Mouse (Mus musculus): Measurements from ENCODE around the gene Slco1a4. TPM values are rescaled to one million over a fixed set of nuclear protein-coding genes. Genes with fewer than 3 reads are reported as not detected.
"Not testable (repeated sequence)": the region's sequence is repeated elsewhere in the genome, so short reads cannot be mapped to it uniquely, and the experiment has no call there.

The Slco1a4 gene
- not detected in 2 replicates for polyA plus RNA-seq (2016; fragmentation: Nextera tagmentation; extraction: Ambion mirVana)

DNA sequence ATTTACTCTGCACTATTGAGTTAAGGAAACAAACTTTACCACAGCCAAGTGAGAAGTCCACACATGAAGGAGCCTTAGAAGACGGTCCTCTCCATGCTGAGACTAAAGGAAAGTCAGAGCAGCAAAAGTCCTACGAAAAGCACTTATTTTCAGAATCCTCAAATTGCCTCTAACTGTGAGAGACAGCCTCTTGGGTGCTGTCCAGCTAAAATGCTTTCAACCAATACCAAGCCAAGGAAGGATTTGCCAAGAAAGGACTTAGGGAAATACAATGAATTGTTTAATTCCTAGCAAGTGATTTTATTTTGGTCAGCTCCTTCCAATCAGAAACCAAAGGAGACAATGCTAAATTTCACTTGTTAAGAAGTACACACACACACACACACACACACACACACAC is at the start of gene Slco1a4:
Gene Slco1a4 (minus strand): TSS at position 115 of the 400 bp plus-strand sequence.
- Histone ChIP-seq H3K36me3 (replicated peaks) (no peaks in the 10 kb centered on the region), H3K27me3 (replicated peaks; ENCODE audit: low read depth, poor library complexity, severe bottlenecking) (no peaks in the 10 kb centered on the region), H3K27ac (replicated peaks) (no peak within 1 kb of the TSS), H3K4me1 (no peaks in the 10 kb centered on the region), H3K4me3 (no peak within 1 kb of the TSS), H3K9me3 (no peaks in the 10 kb centered on the region)
- DNase-seq (ENCODE audit: low spot score), result no peak
- WGBS, result 93% methylated on average over 2 of the region's 2 CpGs

DNA sequence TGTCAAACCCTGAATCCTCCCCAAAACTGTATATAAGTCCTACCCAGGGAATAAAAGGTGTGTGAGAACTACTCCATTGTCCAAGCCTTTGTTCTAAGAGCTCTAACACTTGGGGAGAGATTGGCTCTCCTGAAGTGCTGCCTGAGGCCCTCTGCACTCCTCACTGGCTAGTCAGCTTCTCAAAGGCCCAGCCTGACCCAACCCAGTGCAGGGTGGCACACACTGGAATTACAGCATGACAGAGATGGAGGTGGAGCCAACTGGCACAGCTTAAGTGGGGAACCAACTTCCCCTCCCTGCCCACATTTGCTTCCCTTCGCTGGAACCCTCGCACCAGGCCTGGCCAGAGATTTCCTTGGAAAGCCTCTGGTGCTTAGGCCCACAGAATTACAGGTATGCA is 42.2 kb upstream of the Slco1a4 start:
- H3K9me3 ChIP-seq, result no peaks in the 10 kb centered on the region
- no peaks in the 10 kb centered on the region for H3K27me3 ChIP-seq (replicated peaks; ENCODE audit: low read depth, poor library complexity, severe bottlenecking)
- WGBS, result 62% methylated on average over 2 of the region's 2 CpGs
- DNase-seq (ENCODE audit: low spot score), result no peak
- H3K27ac ChIP-seq (replicated peaks), result no peak overlapping the region
- no peak overlapping the region for H3K4me3 ChIP-seq
- H3K4me1 ChIP-seq, result no peaks in the 10 kb centered on the region
- no peaks in the 10 kb centered on the region for H3K36me3 ChIP-seq (replicated peaks)

DNA sequence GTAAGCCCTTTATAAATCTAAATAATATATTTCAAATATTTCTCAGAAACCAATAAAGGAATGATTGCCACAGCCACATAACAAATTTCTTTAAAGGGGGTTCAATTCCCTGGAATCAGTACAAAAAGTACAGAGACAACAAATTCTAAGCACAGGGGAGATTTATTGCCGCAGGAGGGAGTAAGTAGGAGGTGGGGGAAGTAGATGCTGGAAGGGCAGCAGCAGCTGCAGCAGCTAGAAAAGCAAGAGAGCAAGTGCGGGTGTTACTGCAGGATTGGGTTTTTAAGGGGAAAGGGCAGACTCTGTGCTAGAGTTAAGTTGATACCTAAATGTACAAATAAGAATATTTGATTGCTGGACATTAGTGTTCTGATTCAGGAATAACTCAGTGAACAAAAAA is 33.7 kb upstream of the Slco1a4 start:
- Histone ChIP-seq H3K4me3 (no peak overlapping the region), H3K36me3 (replicated peaks) (no peaks in the 10 kb centered on the region), H3K27me3 (replicated peaks; ENCODE audit: low read depth, poor library complexity, severe bottlenecking) (no peaks in the 10 kb centered on the region), H3K27ac (replicated peaks) (no peak overlapping the region), H3K9me3 (no peaks in the 10 kb centered on the region), H3K4me1 (no peaks in the 10 kb centered on the region)
- no peak for DNase-seq (ENCODE audit: low spot score)
- WGBS, result 61% methylated on average over 2 of the region's 2 CpGs

DNA sequence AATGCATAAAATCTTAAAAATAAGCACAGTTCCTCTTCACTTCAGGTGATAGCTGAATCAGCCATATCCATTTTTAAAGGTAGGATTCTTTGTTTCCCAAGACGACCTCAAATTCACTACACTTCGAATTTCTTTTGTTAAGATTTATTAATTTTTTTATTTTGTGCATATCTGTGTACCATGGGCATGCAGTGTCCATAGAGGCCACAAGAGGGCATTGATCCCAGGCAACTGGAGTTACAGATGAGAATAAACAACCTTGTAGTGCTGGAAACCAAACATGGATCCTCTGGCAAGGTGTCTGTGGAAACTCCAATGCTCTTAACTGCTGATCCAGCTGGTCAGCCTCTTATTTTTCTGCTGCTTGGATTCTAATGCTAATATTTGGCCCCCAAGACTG is 32.2 kb upstream of the Slco1a4 start:
- Histone ChIP-seq H3K4me1 (no peaks in the 10 kb centered on the region), H3K9me3 (no peaks in the 10 kb centered on the region), H3K36me3 (replicated peaks) (no peaks in the 10 kb centered on the region), H3K27me3 (replicated peaks; ENCODE audit: low read depth, poor library complexity, severe bottlenecking) (no peaks in the 10 kb centered on the region), H3K4me3 (no peak overlapping the region), H3K27ac (replicated peaks) (no peak overlapping the region)
- no peak for DNase-seq (ENCODE audit: low spot score)
- WGBS, result 75% methylated on average over 2 of the region's 2 CpGs

DNA sequence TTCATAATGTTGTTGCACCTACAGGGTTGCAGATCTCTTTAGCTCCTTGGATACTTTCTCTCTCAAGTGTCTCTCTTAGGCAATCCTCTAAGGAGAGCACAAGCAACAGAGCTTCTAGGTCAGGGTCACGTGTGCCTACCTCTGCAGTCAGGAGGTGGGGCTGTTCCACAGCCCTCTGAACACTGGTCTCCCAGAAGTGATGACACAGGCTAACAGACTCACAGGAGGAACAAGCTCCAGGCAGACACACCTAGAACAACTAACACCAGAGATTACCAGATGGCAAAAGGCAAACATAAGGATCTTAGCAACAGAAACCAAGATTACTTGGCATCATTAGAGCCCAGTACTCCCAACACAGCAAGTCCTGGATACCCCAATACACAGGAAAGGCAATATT is 26.6 kb upstream of the Slco1a4 start:
- Histone ChIP-seq H3K36me3 (replicated peaks) (no peaks in the 10 kb centered on the region), H3K4me3 (no peak overlapping the region), H3K9me3 (no peaks in the 10 kb centered on the region), H3K27me3 (replicated peaks; ENCODE audit: low read depth, poor library complexity, severe bottlenecking) (no peaks in the 10 kb centered on the region), H3K4me1 (no peaks in the 10 kb centered on the region), H3K27ac (replicated peaks) (no peak overlapping the region)
- 77% methylated on average over 1 of the region's 1 CpGs for WGBS
- no peak for DNase-seq (ENCODE audit: low spot score)

DNA sequence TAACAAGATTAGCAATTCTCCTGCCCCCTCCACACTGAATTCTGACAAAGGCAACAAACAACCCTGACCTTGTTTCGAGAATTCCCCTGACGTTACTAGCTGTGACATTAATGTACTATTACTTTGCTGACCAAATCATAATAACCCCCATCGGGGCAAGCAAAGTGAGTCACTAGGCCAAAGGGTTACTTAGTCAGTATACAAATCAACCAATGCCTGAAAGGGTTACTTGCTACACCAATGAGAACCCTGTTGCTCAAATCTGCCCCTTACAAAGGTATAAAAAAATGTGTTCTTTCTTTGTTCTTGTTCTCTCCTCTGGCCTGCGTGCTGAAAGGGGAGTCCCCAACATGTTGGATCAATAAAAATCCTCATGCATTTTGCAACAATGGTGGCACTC is 19.7 kb upstream of the Slco1a4 start:
- not testable (repeated sequence) for DNase-seq (ENCODE audit: low spot score); H3K4me3 ChIP-seq; H3K27ac ChIP-seq (replicated peaks); H3K9me3 ChIP-seq; H3K36me3 ChIP-seq (replicated peaks); H3K4me1 ChIP-seq; H3K27me3 ChIP-seq (replicated peaks; ENCODE audit: low read depth, poor library complexity, severe bottlenecking)
- WGBS, result 84% methylated on average over 4 of the region's 4 CpGs

DNA sequence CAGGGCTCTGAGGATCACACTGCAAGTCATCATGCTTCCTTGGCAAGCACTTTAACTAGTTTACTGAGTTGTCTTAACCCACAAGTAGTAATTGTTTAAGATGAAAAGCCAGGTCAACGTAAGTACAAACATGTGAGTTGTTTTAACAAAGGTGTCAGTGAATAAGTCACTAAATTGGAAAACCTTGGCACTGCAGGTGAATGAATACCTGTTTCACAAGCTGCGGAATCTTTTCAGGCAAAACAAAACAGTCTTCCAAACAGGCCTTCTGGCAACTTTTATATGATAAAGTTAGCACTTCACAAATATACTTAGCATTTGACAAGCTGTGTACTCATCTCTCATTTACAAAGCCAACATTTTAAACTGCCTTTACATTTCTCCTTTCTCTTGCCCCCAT is 15.7 kb upstream of the Slco1a4 start:
- WGBS, result 82% methylated on average over 2 of the region's 2 CpGs

DNA sequence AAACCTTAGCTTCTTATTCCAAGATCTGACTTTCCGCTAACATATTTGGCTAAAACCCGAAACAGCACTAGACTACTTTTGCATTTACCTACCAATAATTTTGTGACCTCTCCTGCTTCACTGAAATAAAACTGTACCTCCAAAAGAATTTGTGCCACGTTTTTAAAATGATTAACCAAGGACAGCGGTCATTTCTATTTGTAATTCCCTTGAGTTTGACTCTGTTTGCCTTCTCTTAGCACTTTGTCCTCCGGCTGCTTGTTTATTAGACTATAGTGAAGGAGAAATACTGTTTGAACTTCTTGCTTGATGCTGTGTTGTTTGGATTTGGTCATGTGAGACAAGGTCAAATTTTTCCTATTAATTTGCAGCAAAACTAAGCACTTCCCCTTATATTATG is 12.7 kb upstream of the Slco1a4 start:
- Histone ChIP-seq H3K36me3 (replicated peaks) (no peaks in the 10 kb centered on the region), H3K27me3 (replicated peaks; ENCODE audit: low read depth, poor library complexity, severe bottlenecking) (no peaks in the 10 kb centered on the region), H3K4me1 (no peaks in the 10 kb centered on the region), H3K4me3 (no peak overlapping the region), H3K27ac (replicated peaks) (no peak overlapping the region), H3K9me3 (no peaks in the 10 kb centered on the region)
- WGBS, result 86% methylated on average over 5 of the region's 5 CpGs
- no peak for DNase-seq (ENCODE audit: low spot score)

More for the DNA sequence above, 15.7 kb upstream of the Slco1a4 start:
- Histone ChIP-seq H3K9me3 (no peaks in the 10 kb centered on the region), H3K27me3 (replicated peaks; ENCODE audit: low read depth, poor library complexity, severe bottlenecking) (no peaks in the 10 kb centered on the region), H3K36me3 (replicated peaks) (no peaks in the 10 kb centered on the region), H3K4me3 (no peak overlapping the region), H3K27ac (replicated peaks) (no peak overlapping the region), H3K4me1 (no peaks in the 10 kb centered on the region)
- DNase-seq (ENCODE audit: low spot score), result no peak

DNA sequence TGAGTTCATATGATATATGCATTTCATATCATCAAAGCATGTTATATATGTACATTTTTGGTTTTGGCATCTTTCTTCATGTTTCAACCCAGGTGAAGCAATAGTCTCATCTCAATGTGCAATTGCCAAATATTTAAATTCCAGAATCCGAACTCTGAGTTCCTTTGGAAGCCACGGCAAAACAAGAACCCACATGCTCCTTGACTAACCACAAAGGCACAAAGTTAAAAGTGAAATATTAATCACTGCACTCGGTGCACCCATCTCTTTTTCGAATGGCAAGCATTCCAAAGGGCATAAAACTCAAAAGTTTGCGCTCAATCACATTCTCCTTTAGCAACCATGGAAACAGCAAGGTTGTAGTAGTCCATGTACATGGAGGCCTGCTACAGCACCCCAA is 10.0 kb upstream of the Slco1a4 start:
- Histone ChIP-seq H3K27me3 (replicated peaks; ENCODE audit: low read depth, poor library complexity, severe bottlenecking) (no peaks in the 10 kb centered on the region), H3K27ac (replicated peaks) (no peak overlapping the region), H3K9me3 (no peaks in the 10 kb centered on the region), H3K36me3 (replicated peaks) (no peaks in the 10 kb centered on the region), H3K4me1 (no peaks in the 10 kb centered on the region), H3K4me3 (no peak overlapping the region)
- DNase-seq (ENCODE audit: low spot score), result no peak
- 92% methylated on average over 5 of the region's 5 CpGs for WGBS

DNA sequence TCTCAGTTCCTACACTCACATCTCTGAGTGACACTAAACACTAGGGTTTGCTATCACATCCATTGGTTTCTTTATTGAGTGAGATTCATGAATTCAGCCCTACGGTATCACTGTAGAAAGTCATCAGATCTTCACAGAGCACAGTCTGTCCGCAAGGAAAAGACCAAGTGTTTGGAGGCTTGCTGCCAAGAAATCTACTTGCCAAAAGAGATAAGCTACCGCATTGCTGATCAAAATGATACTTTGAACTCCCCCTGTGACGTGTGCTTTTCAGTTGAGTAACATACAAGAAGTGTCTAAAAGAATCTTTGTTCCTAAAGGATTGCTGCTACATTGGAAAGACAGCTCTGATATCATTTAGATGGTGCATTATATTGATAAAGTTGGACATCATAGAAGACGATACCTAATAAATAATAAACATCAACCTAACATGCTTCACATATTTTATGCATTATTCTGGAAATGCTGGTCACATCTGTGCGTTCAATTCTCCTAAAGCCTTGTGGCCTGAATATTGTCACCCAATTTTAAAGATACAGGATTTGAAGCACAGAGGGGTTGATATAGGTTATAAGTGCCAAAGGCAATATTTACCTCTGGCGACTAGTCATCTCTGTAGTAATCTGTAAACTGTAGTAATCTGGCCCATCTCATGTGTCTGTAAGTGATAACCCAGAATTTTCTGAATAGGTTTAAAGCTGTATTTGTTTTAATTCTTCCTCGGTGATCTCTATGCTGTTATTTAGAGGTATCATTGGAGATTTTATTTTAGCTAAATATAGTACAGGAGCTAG is 1.9 kb upstream of the Slco1a4 start:
- DNase-seq (ENCODE audit: low spot score), result no peak
- Histone ChIP-seq H3K4me3 (no peak overlapping the region), H3K9me3 (no peaks in the 10 kb centered on the region), H3K27ac (replicated peaks) (no peak overlapping the region), H3K36me3 (replicated peaks) (no peaks in the 10 kb centered on the region), H3K4me1 (no peaks in the 10 kb centered on the region), H3K27me3 (replicated peaks; ENCODE audit: low read depth, poor library complexity, severe bottlenecking) (no peaks in the 10 kb centered on the region)
- 89% methylated on average over 8 of the region's 8 CpGs for WGBS

DNA sequence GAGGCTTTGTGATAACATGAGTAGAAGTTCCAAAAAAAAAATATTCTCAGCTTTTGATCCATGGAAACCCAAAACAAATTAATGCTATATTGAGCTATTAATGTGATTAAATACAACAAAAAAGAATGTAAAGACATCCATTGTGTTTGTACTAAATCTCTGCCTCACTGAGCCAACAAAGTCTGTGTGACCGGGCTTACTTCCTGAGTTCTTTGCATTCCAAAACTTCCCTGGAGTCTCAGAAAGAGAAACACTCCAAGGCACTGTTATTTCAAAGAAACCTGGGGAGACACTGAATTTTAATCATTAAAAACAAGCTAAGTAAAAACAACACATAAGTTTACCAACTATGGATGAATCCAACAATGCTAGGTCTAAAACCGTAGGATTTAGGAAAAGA is 2.4 kb downstream of the Slco1a4 start:
- 48% methylated on average over 2 of the region's 2 CpGs for WGBS
- DNase-seq (ENCODE audit: low spot score), result no peak

DNA sequence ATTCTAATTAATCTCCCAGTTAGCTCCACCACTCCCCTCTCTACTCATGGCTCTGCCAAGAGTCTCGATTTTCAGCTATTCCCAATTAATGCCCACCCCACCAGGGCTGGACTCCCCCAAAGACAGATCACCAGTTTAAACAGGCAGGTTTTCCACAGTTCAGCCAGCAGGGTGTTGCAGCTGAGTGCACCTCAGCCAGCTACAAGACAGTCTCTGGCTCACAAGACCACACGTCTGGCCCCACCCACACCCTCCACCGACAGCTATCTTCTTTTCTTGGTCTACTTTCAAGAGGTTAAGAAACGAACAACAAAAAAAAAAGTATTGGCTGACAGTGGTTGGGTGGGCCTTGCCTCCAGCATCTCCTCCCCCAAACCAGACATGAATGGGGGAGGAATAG is 6.9 kb downstream of the Slco1a4 start:
- Histone ChIP-seq H3K4me1 (no peaks in the 10 kb centered on the region), H3K27ac (replicated peaks) (no peak overlapping the region), H3K4me3 (no peak overlapping the region), H3K27me3 (replicated peaks; ENCODE audit: low read depth, poor library complexity, severe bottlenecking) (no peaks in the 10 kb centered on the region), H3K36me3 (replicated peaks) (no peaks in the 10 kb centered on the region), H3K9me3 (no peaks in the 10 kb centered on the region)
- WGBS, result 25% methylated on average over 4 of the region's 4 CpGs
- no peak for DNase-seq (ENCODE audit: low spot score)

More for the DNA sequence above, 2.4 kb downstream of the Slco1a4 start:
- no peaks in the 10 kb centered on the region for H3K4me1 ChIP-seq
- no peaks in the 10 kb centered on the region for H3K36me3 ChIP-seq (replicated peaks)
- H3K4me3 ChIP-seq, result no peak overlapping the region
- H3K27ac ChIP-seq (replicated peaks), result no peak overlapping the region
- no peaks in the 10 kb centered on the region for H3K27me3 ChIP-seq (replicated peaks; ENCODE audit: low read depth, poor library complexity, severe bottlenecking)
- no peaks in the 10 kb centered on the region for H3K9me3 ChIP-seq

DNA sequence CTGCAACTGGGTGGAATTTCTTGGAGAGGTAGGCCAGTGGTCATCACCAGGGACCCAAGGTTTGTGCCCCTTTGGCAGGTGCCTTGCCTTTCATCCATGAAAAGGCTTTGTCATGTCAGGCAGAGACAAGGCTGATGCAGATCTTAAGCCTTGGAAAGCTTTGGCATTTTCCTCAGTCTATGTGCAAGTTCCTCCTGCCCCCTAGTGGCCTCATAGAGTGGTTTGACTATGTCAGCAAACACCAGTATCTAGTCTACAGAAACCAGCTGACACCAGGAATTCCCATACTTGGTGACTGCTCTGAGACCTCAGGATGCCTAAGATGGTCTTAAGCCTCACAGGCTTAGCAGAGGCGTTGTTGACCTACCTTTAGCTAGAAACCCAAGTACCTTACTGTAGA is 58.2 kb downstream of the Slco1a4 start:
- no peaks in the 10 kb centered on the region for H3K27me3 ChIP-seq (replicated peaks; ENCODE audit: low read depth, poor library complexity, severe bottlenecking)
- DNase-seq (ENCODE audit: low spot score), result peak; percentile 48
- H3K9me3 ChIP-seq, result no peaks in the 10 kb centered on the region
- H3K27ac ChIP-seq (replicated peaks), result no peak overlapping the region
- no peak overlapping the region for H3K4me3 ChIP-seq
- no peaks in the 10 kb centered on the region for H3K36me3 ChIP-seq (replicated peaks)
- WGBS, result 21% methylated on average over 1 of the region's 1 CpGs
- no peaks in the 10 kb centered on the region for H3K4me1 ChIP-seq
